Mouse (Mus musculus) lung, postnatal 4 days (tissue): ENCODE data around the gene Ccdc148.
A peak's percentile ranks its signal among the peaks of the same experiment; 100 is the strongest.

ENCODE experiments used
- DNase-seq, 2 experiments: peaks; one replicate each; pipeline ENCODE4 v3.0.0; 2021

Ccdc148 gene

GRCm38 (mm10) chr2:59043313-59044032 lies 117.0 kb downstream of the Ccdc148 start:
- DNase-seq: no peak

- peak; percentile 8 to 21 for DNase-seq
Observed at GRCm38 (mm10) chr2:59042616-59043015, 117.9 kb downstream of the Ccdc148 start.

GRCm38 (mm10) chr2:59036433-59036832 lies 124.0 kb downstream of the Ccdc148 start:
- no peak for DNase-seq

- no peak for DNase-seq
Observed at GRCm38 (mm10) chr2:59035206-59035605, 125.3 kb downstream of the Ccdc148 start.

- DNase-seq: no peak
Observed at GRCm38 (mm10) chr2:59034281-59034680, 126.2 kb downstream of the Ccdc148 start.

GRCm38 (mm10) chr2:59024558-59024957 lies 135.9 kb downstream of the Ccdc148 start:
- DNase-seq: no peak

- no peak for DNase-seq
Observed at GRCm38 (mm10) chr2:59007356-59007755, 153.1 kb downstream of the Ccdc148 start.

GRCm38 (mm10) chr2:59006567-59007340 lies 153.7 kb downstream of the Ccdc148 start:
- no peak for DNase-seq

GRCm38 (mm10) chr2:58997151-58997550 lies 163.3 kb downstream of the Ccdc148 start:
- no peak for DNase-seq

GRCm38 (mm10) chr2:58992431-58993191 lies 167.9 kb downstream of the Ccdc148 start:
- peak in 1 of 2 experiments; percentile 26 for DNase-seq

- no peak for DNase-seq
Observed at GRCm38 (mm10) chr2:58978095-58978494, 182.4 kb downstream of the Ccdc148 start.

- no peak for DNase-seq
Observed at GRCm38 (mm10) chr2:58971507-58972275, 188.8 kb downstream of the Ccdc148 start.

- DNase-seq: no peak
Observed at GRCm38 (mm10) chr2:58956770-58957300, 203.6 kb downstream of the Ccdc148 start.

GRCm38 (mm10) chr2:58956351-58956750 lies 204.1 kb downstream of the Ccdc148 start:
- no peak for DNase-seq

GRCm38 (mm10) chr2:58952101-58952500 lies 208.4 kb downstream of the Ccdc148 start:
- DNase-seq: no peak

- DNase-seq: no peak
Observed at GRCm38 (mm10) chr2:58948796-58949195, 211.7 kb downstream of the Ccdc148 start.

GRCm38 (mm10) chr2:58941361-58941760 lies 219.1 kb downstream of the Ccdc148 start:
- DNase-seq: no peak

- no peak for DNase-seq
Observed at GRCm38 (mm10) chr2:58925551-58925950, 234.9 kb downstream of the Ccdc148 start.

GRCm38 (mm10) chr2:58918351-58918750 lies 242.1 kb downstream of the Ccdc148 start:
- no peak for DNase-seq

- no peak for DNase-seq
Observed at GRCm38 (mm10) chr2:58912339-58912738, 248.1 kb downstream of the Ccdc148 start.

GRCm38 (mm10) chr2:58906814-58907516 lies 253.5 kb downstream of the Ccdc148 start:
- peak; percentile 23 to 27 for DNase-seq

- no peak for DNase-seq
Observed at GRCm38 (mm10) chr2:58905057-58905456, 255.4 kb downstream of the Ccdc148 start.
